Mouse (Mus musculus) kidney, adult 8-10 months (tissue): ENCODE measurements around the gene Fgfr3.

ENCODE experiments used
- DNase-seq, 2 experiments: peaks; one replicate each; pipeline ENCODE4 v3.0.0; 2022

Fgfr3 gene

GRCm38 (mm10) chr5:33721541-33722265 is at the start of gene Fgfr3:
Gene Fgfr3, plus strand, starts transcription at chr5:33721674.
- DNase-seq, result peak; percentile 58 to 73

- DNase-seq, result no peak
Observed at GRCm38 (mm10) chr5:33674439-33674838, 47.0 kb upstream of the Fgfr3 start.

- peak in 1 of 2 experiments; percentile 73 for DNase-seq
Observed at GRCm38 (mm10) chr5:33675964-33676363, 45.5 kb upstream of the Fgfr3 start.

GRCm38 (mm10) chr5:33678244-33678643 is 43.2 kb upstream of the Fgfr3 start:
- no peak for DNase-seq

GRCm38 (mm10) chr5:33681044-33681443 is 40.4 kb upstream of the Fgfr3 start:
- DNase-seq, result no peak

GRCm38 (mm10) chr5:33681611-33682388 is 39.7 kb upstream of the Fgfr3 start:
- no peak for DNase-seq

GRCm38 (mm10) chr5:33682963-33683362 is 38.5 kb upstream of the Fgfr3 start:
- DNase-seq, result no peak

GRCm38 (mm10) chr5:33683897-33684652 is 37.4 kb upstream of the Fgfr3 start:
- peak; percentile 60 to 68 for DNase-seq

- DNase-seq, result no peak
Observed at GRCm38 (mm10) chr5:33684932-33685331, 36.5 kb upstream of the Fgfr3 start.

GRCm38 (mm10) chr5:33687142-33687541 is 34.3 kb upstream of the Fgfr3 start:
- DNase-seq, result peak in 1 of 2 experiments; percentile 61

- DNase-seq, result no peak
Observed at GRCm38 (mm10) chr5:33688278-33689220, 32.9 kb upstream of the Fgfr3 start.

GRCm38 (mm10) chr5:33689221-33689844 is 32.1 kb upstream of the Fgfr3 start:
- no peak for DNase-seq

GRCm38 (mm10) chr5:33689852-33690645 is 31.4 kb upstream of the Fgfr3 start:
- DNase-seq, result peak; percentile 29 to 57

GRCm38 (mm10) chr5:33692393-33692792 is 29.1 kb upstream of the Fgfr3 start:
- no peak for DNase-seq

- DNase-seq, result no peak
Observed at GRCm38 (mm10) chr5:33694461-33694847, 27.0 kb upstream of the Fgfr3 start.

GRCm38 (mm10) chr5:33694848-33695717 is 26.4 kb upstream of the Fgfr3 start:
- DNase-seq, result no peak

GRCm38 (mm10) chr5:33695718-33696121 is 25.8 kb upstream of the Fgfr3 start:
- no peak for DNase-seq

GRCm38 (mm10) chr5:33696430-33696829 is 25.0 kb upstream of the Fgfr3 start:
- no peak for DNase-seq

GRCm38 (mm10) chr5:33697534-33697933 is 23.9 kb upstream of the Fgfr3 start:
- DNase-seq, result no peak
